Mouse (Mus musculus): ENCODE measurements around the gene Wwc2. TPM values are rescaled to one million over a fixed set of nuclear protein-coding genes. Genes with fewer than 3 reads are reported as not detected.

The Wwc2 gene
- polyA plus RNA-seq, 1 experiment from 2014 or later, result 6.7 TPM

DNA sequence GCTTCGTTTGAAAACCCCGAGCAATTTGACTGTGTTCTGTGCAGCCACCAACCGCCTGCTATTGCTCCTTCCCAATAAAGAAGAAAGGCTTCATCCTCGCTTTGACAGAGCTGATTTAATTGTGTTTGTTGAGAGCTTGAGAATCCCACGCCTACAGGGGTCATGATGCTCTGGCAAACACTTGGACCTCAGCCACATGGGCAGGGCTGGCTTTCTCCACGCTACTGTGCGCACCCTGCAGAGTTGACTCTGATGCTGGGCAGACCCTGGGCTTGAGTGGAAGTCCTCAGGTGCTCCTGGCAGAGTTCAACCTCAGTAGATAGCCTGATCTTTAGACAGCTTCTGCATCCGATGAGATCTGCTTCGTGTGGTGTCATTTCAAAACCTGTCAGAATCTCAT, 198.7 kb downstream of the Wwc2 start:
- WGBS, result 70% methylated on average over 9 of the region's 9 CpGs
- Histone ChIP-seq H3K27me3 (no peaks in the 10 kb centered on the region), H3K4me2 (no peak overlapping the region), H3K4me3 (no peak overlapping the region), H3K9ac (no peak overlapping the region), H3K36me3 (no peaks in the 10 kb centered on the region), H3K9me3 (no peaks in the 10 kb centered on the region; the same call in 1 of the 2 replicates), H3K27ac (replicated peaks) (no peak overlapping the region), H3K4me1 (replicated peaks) (peaks cover 9% of the 10 kb centered on the region)
- no peak for ATAC-seq (ENCODE audit: low read depth)

DNA sequence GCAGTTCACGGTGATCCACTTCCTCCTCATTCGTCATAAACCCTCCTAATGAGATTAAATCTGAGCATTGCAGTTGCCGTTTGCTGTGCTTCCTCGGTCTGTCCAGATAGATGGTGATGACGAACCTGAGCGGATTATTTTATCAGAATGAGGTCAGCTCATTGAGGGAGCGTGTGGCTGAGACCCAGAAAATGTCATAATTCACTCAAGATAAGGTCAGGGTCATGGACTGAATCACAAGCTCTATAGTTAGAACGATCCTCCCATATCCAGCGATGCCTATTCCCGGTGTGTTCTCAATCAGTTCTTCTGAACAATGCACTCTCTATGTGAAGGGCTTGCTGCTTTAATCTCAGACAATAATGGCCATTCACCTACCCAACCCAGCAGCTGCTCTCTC, 203.0 kb downstream of the Wwc2 start:
- H3K36me3 ChIP-seq, result no peaks in the 10 kb centered on the region
- H3K4me1 ChIP-seq (replicated peaks), result peaks cover 9% of the 10 kb centered on the region
- no peaks in the 10 kb centered on the region for H3K9me3 ChIP-seq
- no peak overlapping the region for H3K9ac ChIP-seq
- WGBS, result 33% methylated on average over 10 of the region's 10 CpGs
- ATAC-seq (ENCODE audit: low read depth), result 0 out of 2 replicates have a peak, but pooled peaks have one; percentile 50
- no peak overlapping the region for H3K27ac ChIP-seq (replicated peaks)
- H3K27me3 ChIP-seq, result no peaks in the 10 kb centered on the region
- no peak overlapping the region for H3K4me3 ChIP-seq
- peak overlapping the region; percentile 35 for H3K4me2 ChIP-seq

DNA sequence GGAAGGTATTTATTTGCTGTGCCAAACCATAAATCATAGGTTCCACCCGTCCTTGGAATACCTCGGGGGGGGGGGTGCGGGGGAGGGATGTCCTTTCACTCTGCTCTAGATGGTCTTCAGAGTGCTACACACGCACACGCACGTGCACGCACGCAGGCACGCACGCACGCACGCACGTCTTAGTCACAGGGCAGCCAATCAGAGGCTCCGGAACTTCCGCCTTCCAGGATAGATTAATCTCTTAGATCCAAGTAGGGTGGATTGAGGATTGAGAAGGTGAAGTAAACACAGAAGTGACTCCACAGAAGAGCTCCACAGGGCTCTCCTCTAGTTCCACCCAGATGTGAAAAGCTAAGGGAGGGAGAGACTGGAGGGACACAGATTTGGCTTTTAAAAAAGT, 204.4 kb downstream of the Wwc2 start:
- peaks cover 9% of the 10 kb centered on the region; the same call in 1 of the 2 replicates for H3K4me1 ChIP-seq (replicated peaks)
- no peak overlapping the region for H3K9ac ChIP-seq
- no peak overlapping the region for H3K4me2 ChIP-seq
- no peak overlapping the region for H3K27ac ChIP-seq (replicated peaks)
- no peaks in the 10 kb centered on the region for H3K9me3 ChIP-seq
- no peak overlapping the region for H3K4me3 ChIP-seq
- WGBS, result 94% methylated on average over 15 of the region's 15 CpGs
- H3K36me3 ChIP-seq, result no peaks in the 10 kb centered on the region
- ATAC-seq (ENCODE audit: low read depth), result no peak
- no peaks in the 10 kb centered on the region for H3K27me3 ChIP-seq

DNA sequence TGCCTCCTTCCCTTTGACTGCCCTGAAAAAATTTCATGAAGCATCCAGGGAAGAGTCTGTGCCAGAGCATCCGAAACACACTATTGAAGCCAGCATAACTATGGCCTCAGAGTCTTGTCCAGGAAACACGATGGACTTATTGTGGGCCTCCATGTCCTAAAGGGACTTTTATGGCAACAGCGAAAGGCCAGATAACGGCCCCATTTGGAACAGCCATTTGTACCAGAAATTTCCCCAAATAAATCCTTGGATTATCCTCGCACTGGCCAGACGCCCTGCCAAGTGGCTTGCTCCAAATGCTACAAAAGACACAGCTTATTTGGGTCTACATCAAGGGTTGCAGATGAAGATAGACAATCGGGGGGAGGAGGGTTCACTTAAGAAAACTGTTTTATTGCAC, 206.3 kb downstream of the Wwc2 start:
- Histone ChIP-seq H3K4me3 (no peak overlapping the region), H3K9me3 (no peaks in the 10 kb centered on the region), H3K9ac (no peak overlapping the region), H3K27ac (replicated peaks) (no peak overlapping the region), H3K27me3 (no peaks in the 10 kb centered on the region), H3K4me2 (no peak overlapping the region), H3K36me3 (no peaks in the 10 kb centered on the region), H3K4me1 (replicated peaks) (peaks cover 9% of the 10 kb centered on the region; the same call in 1 of the 2 replicates)
- 72% methylated on average over 7 of the region's 7 CpGs for WGBS
- ATAC-seq (ENCODE audit: low read depth), result no peak

DNA sequence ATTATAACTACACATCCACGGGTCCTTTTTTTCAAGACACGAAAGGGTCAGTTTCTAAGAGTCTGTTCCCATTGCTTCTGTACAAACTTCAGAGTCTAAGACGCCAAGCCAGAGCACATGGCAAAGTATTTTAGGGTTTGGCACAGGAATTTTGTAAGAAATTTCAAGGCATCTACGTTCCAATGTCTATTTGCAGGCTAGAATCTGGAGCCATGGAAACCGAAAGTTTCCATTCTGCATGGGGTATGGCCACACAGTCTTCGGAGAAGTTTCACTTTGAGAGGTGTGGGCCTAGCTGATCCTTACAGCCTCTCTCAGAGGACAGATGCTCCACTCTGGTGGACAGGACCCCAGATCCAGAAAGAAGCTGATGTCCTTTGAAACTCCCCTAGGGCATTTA, 206.8 kb downstream of the Wwc2 start:
- Histone ChIP-seq H3K4me1 (replicated peaks) (peaks cover 9% of the 10 kb centered on the region; the same call in 1 of the 2 replicates), H3K27me3 (no peaks in the 10 kb centered on the region), H3K36me3 (no peaks in the 10 kb centered on the region), H3K9me3 (no peaks in the 10 kb centered on the region), H3K4me2 (no peak overlapping the region), H3K4me3 (no peak overlapping the region), H3K9ac (no peak overlapping the region), H3K27ac (replicated peaks) (no peak overlapping the region)
- ATAC-seq (ENCODE audit: low read depth), result no peak
- 92% methylated on average over 6 of the region's 6 CpGs for WGBS

DNA sequence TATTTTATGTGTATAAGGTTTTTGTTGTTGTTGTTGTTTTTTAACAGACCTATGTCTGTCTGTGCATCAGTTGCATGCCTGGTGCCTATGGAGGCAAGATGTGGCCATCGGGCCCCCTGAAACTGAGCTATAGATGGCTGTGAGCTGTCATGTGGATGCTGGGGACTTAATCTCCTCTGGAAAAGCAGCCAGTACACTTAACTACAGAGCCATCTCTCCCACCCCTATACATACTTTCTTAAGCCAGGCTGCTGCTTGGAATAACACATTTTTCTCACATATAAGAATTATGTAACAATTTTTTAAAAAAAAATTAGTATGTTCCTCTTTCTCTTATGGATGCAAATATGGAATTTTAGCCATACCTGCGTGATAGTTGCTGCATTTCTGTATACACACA, 207.2 kb downstream of the Wwc2 start:
- Histone ChIP-seq H3K9ac (no peak overlapping the region), H3K4me2 (no peak overlapping the region), H3K27me3 (no peaks in the 10 kb centered on the region), H3K4me1 (replicated peaks) (peaks cover 9% of the 10 kb centered on the region; the same call in 1 of the 2 replicates), H3K9me3 (no peaks in the 10 kb centered on the region), H3K36me3 (no peaks in the 10 kb centered on the region), H3K4me3 (no peak overlapping the region), H3K27ac (replicated peaks) (no peak overlapping the region)
- ATAC-seq (ENCODE audit: low read depth), result no peak
- 97% methylated on average over 2 of the region's 2 CpGs for WGBS

DNA sequence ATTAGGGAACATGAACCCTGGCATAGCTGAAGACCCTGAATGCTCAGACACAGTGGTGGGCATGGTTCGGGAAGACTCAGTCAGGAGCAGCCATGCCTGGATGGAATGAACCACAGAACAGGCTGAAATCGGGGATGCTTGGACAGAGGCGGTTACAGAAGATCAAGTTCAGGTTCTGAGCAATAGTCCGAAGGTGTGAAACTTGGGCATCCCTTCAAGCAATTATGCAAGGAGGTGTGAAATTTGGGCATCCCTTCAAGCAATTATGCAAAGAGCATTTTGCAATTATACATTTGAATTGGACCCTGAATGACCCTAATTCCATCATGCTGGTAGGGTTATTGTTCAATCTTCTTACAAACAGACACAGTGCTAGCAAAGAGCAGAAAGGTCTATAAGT, 208.8 kb downstream of the Wwc2 start:
- H3K9me3 ChIP-seq, result no peaks in the 10 kb centered on the region

DNA sequence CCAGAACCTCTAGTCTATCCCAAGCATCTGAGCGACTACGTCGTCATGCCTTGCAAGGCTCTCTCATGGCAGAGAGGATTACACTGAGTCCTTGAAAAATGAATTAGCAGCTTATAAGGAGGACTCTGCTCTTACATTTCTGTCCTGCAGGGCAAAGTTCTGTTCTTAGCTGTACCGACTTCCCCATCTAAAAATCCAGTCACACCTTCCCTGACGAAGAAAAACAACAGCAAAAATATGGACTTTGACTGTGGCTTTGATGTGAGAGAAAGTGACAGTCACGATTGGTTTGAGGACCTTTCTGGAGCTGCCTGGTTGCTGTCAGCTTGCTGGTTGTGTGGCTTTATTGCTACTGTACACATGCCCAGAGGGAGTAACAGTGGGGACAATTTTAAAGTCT, 211.1 kb downstream of the Wwc2 start:
- no peaks in the 10 kb centered on the region for H3K4me1 ChIP-seq (replicated peaks)
- H3K4me3 ChIP-seq, result no peak overlapping the region
- no peak overlapping the region for H3K4me2 ChIP-seq
- 86% methylated on average over 6 of the region's 6 CpGs for WGBS
- no peaks in the 10 kb centered on the region for H3K9me3 ChIP-seq
- no peak overlapping the region for H3K27ac ChIP-seq (replicated peaks)
- H3K9ac ChIP-seq, result no peak overlapping the region
- H3K27me3 ChIP-seq, result no peaks in the 10 kb centered on the region
- no peak for ATAC-seq (ENCODE audit: low read depth)
- no peaks in the 10 kb centered on the region for H3K36me3 ChIP-seq

More for the DNA sequence above, 208.8 kb downstream of the Wwc2 start:
- H3K4me1 ChIP-seq (replicated peaks), result no peaks in the 10 kb centered on the region
- H3K4me2 ChIP-seq, result no peak overlapping the region
- no peak overlapping the region for H3K9ac ChIP-seq
- no peak overlapping the region for H3K4me3 ChIP-seq
- H3K36me3 ChIP-seq, result no peaks in the 10 kb centered on the region
- ATAC-seq (ENCODE audit: low read depth), result no peak
- H3K27ac ChIP-seq (replicated peaks), result no peak overlapping the region
- 91% methylated on average over 4 of the region's 4 CpGs for WGBS
- no peaks in the 10 kb centered on the region for H3K27me3 ChIP-seq

DNA sequence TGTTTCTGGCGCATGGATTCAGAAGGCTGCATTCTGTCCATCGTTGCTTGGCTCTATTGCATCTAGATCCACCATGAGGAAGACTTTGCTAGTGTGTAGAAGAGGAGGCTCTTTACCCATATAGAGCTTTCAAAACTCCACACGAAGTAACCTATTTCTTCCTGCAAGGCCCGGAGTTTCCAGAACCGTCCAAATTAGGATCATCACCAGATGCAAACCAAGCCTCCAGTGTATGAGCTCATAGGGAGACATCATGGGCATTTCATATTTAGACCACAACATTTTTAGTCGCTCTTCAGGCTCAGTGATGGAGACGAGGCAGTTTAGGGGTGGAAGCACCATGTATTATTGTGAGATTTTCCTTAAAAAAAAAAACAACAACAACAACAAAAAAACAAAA, 213.3 kb downstream of the Wwc2 start:
- no peaks in the 10 kb centered on the region for H3K36me3 ChIP-seq
- no peaks in the 10 kb centered on the region for H3K27me3 ChIP-seq
- H3K9ac ChIP-seq, result no peak overlapping the region
- no peak overlapping the region for H3K4me2 ChIP-seq
- ATAC-seq (ENCODE audit: low read depth), result no peak
- H3K9me3 ChIP-seq, result no peaks in the 10 kb centered on the region
- H3K27ac ChIP-seq (replicated peaks), result no peak overlapping the region
- no peak overlapping the region for H3K4me3 ChIP-seq
- 89% methylated on average over 7 of the region's 7 CpGs for WGBS
- H3K4me1 ChIP-seq (replicated peaks), result no peaks in the 10 kb centered on the region

Other genes starting within 250 kb of the Wwc2 start
- gene Cldn24, start 168.8 kb downstream of the Wwc2 start, polyA plus RNA-seq (2015; fragmentation: Nextera tagmentation; extraction: Ambion mirVana), result not detected in 2 replicates
- gene Cldn22, start 166.4 kb downstream of the Wwc2 start, polyA plus RNA-seq (2015; fragmentation: Nextera tagmentation; extraction: Ambion mirVana), result not detected in 2 replicates
- 10.4 and 10.6 TPM in 2 replicates for gene Dctd, start 108.2 kb upstream of the Wwc2 start, polyA plus RNA-seq (2015; fragmentation: Nextera tagmentation; extraction: Ambion mirVana)

Measured in neural tube, embryonic 13.5 days (tissue).